ENCODE assay signal across 24 mouse cellular contexts in the genomic region with DNA sequence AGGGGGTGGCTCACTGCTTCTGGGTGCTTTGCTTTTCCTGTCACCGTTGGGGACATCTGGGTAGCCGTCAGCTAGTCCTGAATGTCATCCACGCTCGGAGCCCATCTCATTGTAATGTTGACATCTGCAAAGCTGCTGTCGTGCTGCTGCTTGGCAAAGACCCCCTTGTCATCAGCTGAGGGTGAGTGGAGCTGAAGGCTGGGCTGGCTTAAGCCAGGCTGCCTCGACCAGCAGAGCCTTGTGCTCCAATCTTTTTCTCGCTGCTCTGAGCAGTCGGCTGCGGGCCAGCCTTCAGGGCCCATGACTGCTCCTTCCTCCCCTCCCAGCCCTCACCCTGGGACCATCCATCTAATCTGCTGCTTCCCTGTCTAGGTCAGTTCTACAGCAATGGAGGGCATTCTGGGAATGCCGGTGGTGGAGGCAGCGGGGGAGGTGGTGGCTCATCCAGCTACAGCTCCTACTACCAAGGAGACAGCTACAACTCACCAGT. TPM values are rescaled to one million over a fixed set of nuclear protein-coding genes. Genes with fewer than 3 reads are reported as not detected.
DNase-seq lines count a peak whose midpoint lies in the region; ATAC-seq lines count a peak whose summit lies in the region.
"Had no signal": no experiment of that assay in that cellular context is flagged by ENCODE, and none has a peak within 500 bp of the region (broad histone marks: within the 10 kb centered on the region; RNA-seq: fewer than 3 reads in every experiment).

No protein-coding gene starts in this region.

- no peak overlapping the region for H3K27ac ChIP-seq in heart, embryonic 12.5 days (ENCODE audit: poor library complexity, severe bottlenecking)
- peak overlapping the region; percentile 39 for H3K27ac ChIP-seq in heart, embryonic 15.5 days
- no peak overlapping the region for H3K27ac ChIP-seq in heart, embryonic 11.5 days (ENCODE audit: low read depth, low read length)
- no peak overlapping the region for H3K27ac ChIP-seq in intestine, embryonic 16.5 days (ENCODE audit: low read length)
- H3K27ac ChIP-seq: embryonic facial prominence, embryonic 12.5 days; embryonic facial prominence, embryonic 15.5 days; gastrocnemius, adult 2 months; heart, adult 2 months; hindbrain, embryonic 12.5 days; hindbrain, embryonic 15.5 days had no signal

- no peak overlapping the region for H3K4me2 ChIP-seq in heart, embryonic 12.5 days
- no peak overlapping the region for H3K4me2 ChIP-seq in heart, embryonic 15.5 days
- no peak overlapping the region for H3K4me2 ChIP-seq in heart, embryonic 11.5 days
- H3K4me2 ChIP-seq in intestine, embryonic 16.5 days (ENCODE audit: low read depth, low read length) = no peak overlapping the region
- H3K4me2 ChIP-seq: embryonic facial prominence, embryonic 12.5 days; embryonic facial prominence, embryonic 15.5 days; hindbrain, embryonic 12.5 days; hindbrain, embryonic 15.5 days had no signal

- H3K36me3 ChIP-seq in heart, embryonic 12.5 days = peaks cover 90% of the 10 kb centered on the region
- peaks cover 75% of the 10 kb centered on the region for H3K36me3 ChIP-seq in heart, embryonic 15.5 days
- H3K36me3 ChIP-seq in heart, embryonic 11.5 days (ENCODE audit: control insufficient read depth, insufficient read depth, low read length) = peaks cover 59% of the 10 kb centered on the region
- peaks cover 17% of the 10 kb centered on the region; the same call in 1 of the 2 replicates for H3K36me3 ChIP-seq in intestine, embryonic 16.5 days (ENCODE audit: control insufficient read depth, insufficient read depth, low read length)

- peaks cover 14% of the 10 kb centered on the region for H3K4me1 ChIP-seq in heart, embryonic 12.5 days (replicated peaks)
- peaks cover 16% of the 10 kb centered on the region for H3K4me1 ChIP-seq in heart, embryonic 15.5 days (replicated peaks)
- H3K4me1 ChIP-seq in heart, embryonic 11.5 days (ENCODE audit: control insufficient read depth, insufficient read depth, low read length) = no peaks in the 10 kb centered on the region; the same call in 1 of the 2 replicates
- H3K4me1 ChIP-seq in intestine, embryonic 16.5 days (ENCODE audit: control insufficient read depth, insufficient read depth, low read length) = no peaks in the 10 kb centered on the region
- H3K4me1 ChIP-seq: embryonic facial prominence, embryonic 12.5 days; embryonic facial prominence, embryonic 15.5 days; hindbrain, embryonic 12.5 days; hindbrain, embryonic 15.5 days had no signal

- ATAC-seq in heart, embryonic 12.5 days (ENCODE audit: insufficient number of reproducible peaks, low FRiP score) = 0 out of 2 replicates have a peak, but pooled peaks have one; percentile 9
- peak; percentile 68 for ATAC-seq in heart, embryonic 15.5 days (replicated peaks; ENCODE audit: insufficient number of reproducible peaks, insufficient read depth, low FRiP score, low read depth)
- no peak for ATAC-seq in heart, embryonic 11.5 days (replicated peaks; ENCODE audit: insufficient number of reproducible peaks, low FRiP score, low TSS enrichment)
- no peak for ATAC-seq in intestine, embryonic 16.5 days
- ATAC-seq: forebrain, embryonic 14.5 days; forebrain, postnatal 0 days; Patski had no signal

- intact Hi-C loops in heart, postnatal 25 days (cut with DNase I) = no loop called here
- intact Hi-C loops in heart, postnatal 10 days (cut with DNase I) = no loop called here

- no peaks in the 10 kb centered on the region for H3K9me3 ChIP-seq in heart, embryonic 12.5 days (replicated peaks)
- no peaks in the 10 kb centered on the region for H3K9me3 ChIP-seq in heart, embryonic 15.5 days (replicated peaks)
- no peaks in the 10 kb centered on the region for H3K9me3 ChIP-seq in heart, embryonic 11.5 days (replicated peaks; ENCODE audit: control insufficient read depth, low read length)
- H3K9me3 ChIP-seq in intestine, embryonic 16.5 days (ENCODE audit: control insufficient read depth, low read length) = no peaks in the 10 kb centered on the region
- H3K9me3 ChIP-seq: embryonic facial prominence, embryonic 12.5 days; embryonic facial prominence, embryonic 15.5 days; hindbrain, embryonic 12.5 days; hindbrain, embryonic 15.5 days had no signal

- no peaks in the 10 kb centered on the region for H3K27me3 ChIP-seq in heart, embryonic 12.5 days (replicated peaks)
- H3K27me3 ChIP-seq in heart, embryonic 15.5 days = no peaks in the 10 kb centered on the region
- H3K27me3 ChIP-seq in heart, embryonic 11.5 days (ENCODE audit: control insufficient read depth, insufficient read depth, low read length) = no peaks in the 10 kb centered on the region
- H3K27me3 ChIP-seq in intestine, embryonic 16.5 days (replicated peaks; ENCODE audit: control insufficient read depth, insufficient read depth, low read length) = no peaks in the 10 kb centered on the region
- H3K27me3 ChIP-seq: embryonic facial prominence, embryonic 12.5 days; embryonic facial prominence, embryonic 15.5 days; hindbrain, embryonic 12.5 days; hindbrain, embryonic 15.5 days; Patski had no signal

- WGBS in heart, embryonic 12.5 days = 63% methylated on average over 11 of the region's 11 CpGs
- WGBS in heart, embryonic 15.5 days = 46% methylated on average over 11 of the region's 11 CpGs
- 60% methylated on average over 11 of the region's 11 CpGs for WGBS in heart, embryonic 11.5 days (ENCODE audit: insufficient replicate concordance)
- WGBS in intestine, embryonic 16.5 days = 84% methylated on average over 11 of the region's 11 CpGs

- no peak for DNase-seq in heart, postnatal 25 days (ENCODE audit: low spot score)
- DNase-seq in heart, postnatal 10 days = peak; percentile 58 to 62
- no peak for DNase-seq in heart, adult 8-10 months (ENCODE audit: low spot score)
- DNase-seq: adrenal gland, postnatal 10 days; adrenal gland, postnatal 36 days; cerebellum, adult 18-20 months; cerebellum, adult 9-10 months; cerebellum, postnatal 25 days; forebrain, postnatal 0 days; gastrocnemius, adult 2 months; gastrocnemius, postnatal 14 days; kidney, adult 11 months; kidney, adult 8-10 months had no signal

- H3K4me3 ChIP-seq in heart, embryonic 12.5 days = no peak overlapping the region
- H3K4me3 ChIP-seq in heart, embryonic 15.5 days = no peak overlapping the region
- no peak overlapping the region for H3K4me3 ChIP-seq in heart, embryonic 11.5 days (ENCODE audit: low read depth, low read length)
- no peak overlapping the region for H3K4me3 ChIP-seq in intestine, embryonic 16.5 days (ENCODE audit: low read length)
- H3K4me3 ChIP-seq: embryonic facial prominence, embryonic 12.5 days; embryonic facial prominence, embryonic 15.5 days; gastrocnemius, adult 2 months; heart, adult 2 months; hindbrain, embryonic 12.5 days; hindbrain, embryonic 15.5 days had no signal

- no peak overlapping the region for H3K9ac ChIP-seq in heart, embryonic 12.5 days
- peak overlapping the region; percentile 26; the same call in 1 of the 2 replicates for H3K9ac ChIP-seq in heart, embryonic 15.5 days
- H3K9ac ChIP-seq in heart, embryonic 11.5 days (ENCODE audit: low read depth, low read length) = no peak overlapping the region
- no peak overlapping the region for H3K9ac ChIP-seq in intestine, embryonic 16.5 days (ENCODE audit: low read depth, low read length)
- H3K9ac ChIP-seq: embryonic facial prominence, embryonic 12.5 days; embryonic facial prominence, embryonic 15.5 days; forebrain, postnatal 0 days; hindbrain, embryonic 12.5 days; hindbrain, embryonic 15.5 days had no signal

RNA-seq across cellular contexts. Expression of gene Qtrt1, which starts 8.8 kb away (rescaled TPM):
- polyA plus RNA-seq in heart, embryonic 12.5 days (2016; fragmentation: Nextera tagmentation; extraction: Ambion mirVana) = 23.0 and 25.4 TPM in 2 replicates
- 10 to 100 TPM in 1 of 2 experiments, 1 to 10 TPM in 1; 7.1 to 10.0 TPM for total RNA-seq in heart, postnatal 25 days (2021)
- polyA plus RNA-seq in heart, embryonic 15.5 days (2015; fragmentation: Nextera tagmentation; extraction: Ambion mirVana) = 23.8 and 28.1 TPM in 2 replicates
- polyA plus RNA-seq in heart, embryonic 11.5 days (2014; fragmentation: Nextera tagmentation; extraction: Ambion mirVana) = 24.2 and 31.7 TPM in 2 replicates
- total RNA-seq in heart, postnatal 10 days (2021) = 10 to 100 TPM; 10.6 to 11.5 TPM
- 1 to 10 TPM; 7.4 to 9.3 (median 8.9) TPM for total RNA-seq in heart, adult 8-10 months (2022)
- polyA plus RNA-seq in intestine, embryonic 16.5 days (2015; fragmentation: Nextera tagmentation; extraction: Ambion mirVana) = 51.1 and 60.3 TPM in 2 replicates

RNA-seq across cellular contexts. Expression of gene Dnm2, which starts 21.9 kb away (rescaled TPM):
- polyA plus RNA-seq in heart, embryonic 12.5 days (2016; fragmentation: Nextera tagmentation; extraction: Ambion mirVana) = 83.8 and 87.2 TPM in 2 replicates
- total RNA-seq in heart, postnatal 25 days (2021) = 10 to 100 TPM; 66.2 to 74.4 TPM
- 60.0 and 73.6 TPM in 2 replicates for polyA plus RNA-seq in heart, embryonic 15.5 days (2015; fragmentation: Nextera tagmentation; extraction: Ambion mirVana)
- 62.7 and 68.1 TPM in 2 replicates for polyA plus RNA-seq in heart, embryonic 11.5 days (2014; fragmentation: Nextera tagmentation; extraction: Ambion mirVana)
- 10 to 100 TPM; 90.0 to 90.6 TPM for total RNA-seq in heart, postnatal 10 days (2021)
- 10 to 100 TPM; 60.3 to 71.0 (median 61.2) TPM for total RNA-seq in heart, adult 8-10 months (2022)
- polyA plus RNA-seq in intestine, embryonic 16.5 days (2015; fragmentation: Nextera tagmentation; extraction: Ambion mirVana) = 77.7 and 82.5 TPM in 2 replicates

RNA-seq across cellular contexts. Expression of gene Ilf3, which starts 35.1 kb away (rescaled TPM):
- polyA plus RNA-seq in heart, embryonic 12.5 days (2016; fragmentation: Nextera tagmentation; extraction: Ambion mirVana) = 139 and 142 TPM in 2 replicates
- 10 to 100 TPM; 25.9 to 29.6 TPM for total RNA-seq in heart, postnatal 25 days (2021)
- 88.1 and 118 TPM in 2 replicates for polyA plus RNA-seq in heart, embryonic 15.5 days (2015; fragmentation: Nextera tagmentation; extraction: Ambion mirVana)
- 120 and 138 TPM in 2 replicates for polyA plus RNA-seq in heart, embryonic 11.5 days (2014; fragmentation: Nextera tagmentation; extraction: Ambion mirVana)
- total RNA-seq in heart, postnatal 10 days (2021) = 10 to 100 TPM; 41.3 to 51.0 TPM
- total RNA-seq in heart, adult 8-10 months (2022) = 10 to 100 TPM; 28.2 to 31.4 (median 29.8) TPM
- 119 and 127 TPM in 2 replicates for polyA plus RNA-seq in intestine, embryonic 16.5 days (2015; fragmentation: Nextera tagmentation; extraction: Ambion mirVana)

Comparison
In these comparisons a context has a peak if more than half of its experiments do, and no peak if none do; other contexts are left out.
1. ATAC-seq: peak in heart, embryonic 12.5 days (single experiment) and heart, embryonic 15.5 days (single experiment); none in heart, embryonic 11.5 days (single experiment) and intestine, embryonic 16.5 days (single experiment).
2. DNase-seq: peak in heart, postnatal 10 days (2 of 2); none in heart, postnatal 25 days (single experiment) and heart, adult 8-10 months (single experiment).